Mouse (Mus musculus): ENCODE results near the gene Lrfn3.

The Lrfn3 gene

DNA sequence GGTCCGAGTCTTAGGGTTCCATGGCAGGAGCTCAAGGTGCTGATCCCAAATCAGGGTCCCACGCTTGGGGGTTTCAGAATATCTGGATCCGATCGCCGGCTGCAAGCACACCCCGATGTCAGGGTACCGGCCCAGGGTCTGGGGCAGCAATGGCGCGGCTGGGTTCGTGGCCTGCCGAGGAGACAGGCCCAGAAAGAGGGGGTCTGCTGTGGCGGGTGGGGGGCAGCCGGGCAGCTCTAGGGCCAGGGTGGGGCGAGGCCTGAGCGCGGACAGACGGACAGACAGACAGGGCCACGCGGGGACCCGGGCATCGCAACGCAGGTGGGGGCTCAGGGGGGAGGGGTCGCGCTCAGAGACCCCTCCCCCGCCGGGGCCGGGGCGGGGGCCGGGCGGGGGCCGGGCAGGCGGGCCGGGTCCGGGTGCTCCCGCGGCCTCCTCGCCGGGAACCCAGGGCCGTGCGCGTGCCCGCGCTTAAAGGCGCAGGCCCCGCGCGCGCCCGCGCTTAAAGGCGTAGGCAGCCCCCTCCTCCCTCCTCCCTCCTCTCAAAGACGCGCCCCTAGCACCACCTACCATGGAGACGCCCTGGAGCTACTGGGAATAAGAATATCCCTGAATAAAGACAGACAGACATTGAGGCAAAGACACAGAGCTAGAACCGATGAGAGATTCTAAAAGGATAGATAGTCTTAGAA lies at the start of gene Lrfn3:
TSS of gene Lrfn3 (minus strand) at position 121 of the 692 bp plus-strand sequence.
- no peak for DNase-seq (ENCODE audit: low spot score)

GRCm38 (mm10) chr7:30411023-30411422 lies 48.5 kb upstream of the Lrfn3 start:
- DNase-seq (ENCODE audit: low spot score): no peak

DNA sequence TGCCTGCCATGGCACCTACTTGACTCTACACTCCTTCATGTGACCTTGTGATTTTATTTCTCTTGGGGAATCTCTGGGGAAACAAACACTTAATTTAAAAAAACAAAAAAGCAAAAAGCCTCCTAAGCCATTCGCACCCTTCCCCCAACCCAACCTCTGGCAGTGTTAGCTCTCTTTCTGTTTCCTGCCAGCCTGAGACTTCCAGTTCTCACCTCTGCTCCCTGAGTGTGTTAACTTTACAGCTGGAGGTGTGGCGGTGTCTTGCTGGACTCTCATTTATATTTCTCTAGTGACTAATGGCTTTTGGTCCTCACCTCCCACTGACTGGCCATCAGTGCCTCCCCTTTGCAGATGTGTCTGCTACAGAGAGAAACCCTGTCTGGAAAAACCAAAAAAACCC lies 47.2 kb upstream of the Lrfn3 start:
- DNase-seq (ENCODE audit: low spot score): no peak

DNA sequence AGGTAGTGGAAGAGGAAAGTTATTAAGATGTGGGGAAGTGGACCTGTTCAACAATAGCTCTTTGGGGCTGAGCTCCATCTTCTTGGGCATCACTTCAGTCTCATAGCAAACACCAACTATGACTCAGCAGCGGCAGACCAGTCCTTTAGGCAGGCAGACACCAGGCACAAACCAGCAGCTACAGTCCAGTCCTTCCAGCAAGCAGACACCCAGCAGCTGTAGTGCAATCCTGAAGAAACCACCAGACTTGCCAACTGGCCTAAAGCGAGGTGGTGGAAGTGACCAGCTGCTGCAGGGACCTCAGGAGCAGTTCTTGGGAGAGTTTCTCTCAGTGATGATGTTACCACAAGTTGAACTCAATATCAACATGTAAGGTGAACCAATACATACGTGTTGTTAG lies 46.1 kb upstream of the Lrfn3 start:
- no peak for DNase-seq (ENCODE audit: low spot score)

DNA sequence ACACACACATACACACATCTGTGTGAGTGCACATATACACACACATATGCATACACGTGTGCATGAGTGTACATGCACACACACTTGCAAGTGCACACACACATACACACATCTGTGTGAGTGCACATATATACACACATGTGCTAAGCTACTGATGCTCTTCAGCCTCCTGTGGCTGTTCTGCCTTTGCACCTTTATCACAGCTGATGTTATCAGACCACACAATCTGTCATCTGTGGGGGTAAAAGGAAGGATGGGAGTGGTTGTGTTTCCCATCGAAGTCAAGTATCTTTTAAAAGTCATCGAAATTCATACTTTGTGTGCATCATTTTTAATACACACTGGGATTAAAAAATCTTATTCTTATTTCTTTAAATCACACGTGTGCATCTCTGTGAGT lies 39.8 kb upstream of the Lrfn3 start:
- no peak for DNase-seq (ENCODE audit: low spot score)

DNA sequence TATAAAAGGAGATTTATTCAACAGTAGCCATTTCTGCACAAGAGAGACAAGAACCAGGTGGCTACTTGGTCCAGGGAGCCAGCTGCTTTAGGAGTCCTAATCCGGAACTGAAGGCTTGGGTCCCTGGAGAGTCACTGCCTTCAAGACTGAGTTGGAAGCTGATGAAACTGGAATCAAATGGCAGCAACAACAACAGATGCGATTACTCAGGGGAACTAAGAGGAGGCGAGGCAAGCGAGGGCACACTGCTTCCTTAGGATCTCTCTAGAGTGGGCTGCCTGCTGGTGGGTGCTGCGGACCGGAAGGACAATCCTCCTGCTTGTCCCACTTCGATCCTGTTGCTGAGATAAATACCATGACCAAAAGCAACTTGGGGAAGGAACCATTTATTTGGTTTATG lies 37.1 kb upstream of the Lrfn3 start:
- DNase-seq (ENCODE audit: low spot score): no peak

- no peak for DNase-seq (ENCODE audit: low spot score)
Observed at GRCm38 (mm10) chr7:30394871-30395270, 32.3 kb upstream of the Lrfn3 start.

DNA sequence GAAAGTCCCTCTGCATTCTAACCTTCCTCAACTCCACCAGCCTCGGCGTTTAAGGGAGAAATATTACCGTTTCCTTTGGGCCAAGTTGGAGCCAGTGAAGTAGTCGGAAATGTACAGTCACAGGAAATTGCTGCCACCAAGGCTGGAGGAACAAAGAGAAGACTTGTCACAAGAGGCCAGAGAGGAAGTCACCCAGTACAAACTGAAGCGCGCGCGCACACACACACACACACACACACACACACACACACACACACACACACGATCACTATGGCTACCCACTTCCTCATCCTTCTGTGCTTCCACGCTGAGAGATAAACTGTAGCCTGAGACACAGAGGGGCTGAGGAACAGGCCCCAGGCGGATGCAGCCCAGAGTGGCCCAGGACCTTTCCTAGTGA lies 31.8 kb upstream of the Lrfn3 start:
- DNase-seq (ENCODE audit: low spot score): no peak

DNA sequence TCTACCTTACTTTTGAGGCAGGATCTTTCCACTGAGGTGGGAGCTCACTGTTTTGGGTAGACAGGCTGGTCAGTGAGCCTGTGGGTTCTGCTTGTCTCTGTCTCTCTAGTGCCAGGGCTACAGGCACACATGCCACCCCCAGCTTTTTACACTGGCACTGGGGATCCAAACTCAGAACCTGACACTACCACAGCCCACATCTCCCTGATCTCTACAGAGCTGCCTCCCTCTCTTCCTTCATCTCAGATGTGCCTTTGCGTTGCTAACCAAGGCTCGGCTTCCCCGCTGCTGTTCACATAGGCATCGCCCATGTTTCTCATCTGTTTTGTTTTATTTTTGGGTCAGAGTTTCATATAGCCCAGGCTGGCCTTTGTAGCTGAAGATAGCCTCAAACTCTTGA lies 31.1 kb upstream of the Lrfn3 start:
- DNase-seq (ENCODE audit: low spot score): no peak

GRCm38 (mm10) chr7:30392746-30393520 lies 30.4 kb upstream of the Lrfn3 start:
- DNase-seq (ENCODE audit: low spot score): no peak

DNA sequence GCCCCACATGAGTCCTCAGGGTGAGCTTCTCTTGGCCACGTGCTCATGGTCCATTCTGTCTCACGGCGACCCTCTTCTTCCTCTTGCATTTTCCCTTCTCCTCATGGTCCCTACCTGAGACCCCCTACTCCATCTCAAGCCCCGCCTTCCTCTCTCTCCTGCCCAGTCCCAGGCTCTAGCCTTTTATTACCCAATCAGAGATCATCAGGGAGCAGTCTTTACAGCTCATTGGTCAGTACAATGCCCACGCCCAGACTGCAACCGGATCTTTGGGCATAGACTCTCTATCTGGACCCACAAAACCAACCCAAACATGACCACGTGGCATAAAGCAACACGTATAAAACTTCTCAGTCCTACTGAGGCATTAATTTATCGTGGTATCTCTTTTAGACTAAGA lies 21.5 kb upstream of the Lrfn3 start:
- DNase-seq (ENCODE audit: low spot score): no peak

GRCm38 (mm10) chr7:30380061-30380460 lies 17.5 kb upstream of the Lrfn3 start:
- DNase-seq (ENCODE audit: low spot score): no peak

- peak; percentile 84 for DNase-seq (ENCODE audit: low spot score)
Observed at GRCm38 (mm10) chr7:30373501-30373962, 11.0 kb upstream of the Lrfn3 start.

GRCm38 (mm10) chr7:30367466-30367865 lies 4.9 kb upstream of the Lrfn3 start:
- no peak for DNase-seq (ENCODE audit: low spot score)

- DNase-seq (ENCODE audit: low spot score): no peak
Observed at GRCm38 (mm10) chr7:30363344-30363738, 769 bp upstream of the Lrfn3 start.

DNA sequence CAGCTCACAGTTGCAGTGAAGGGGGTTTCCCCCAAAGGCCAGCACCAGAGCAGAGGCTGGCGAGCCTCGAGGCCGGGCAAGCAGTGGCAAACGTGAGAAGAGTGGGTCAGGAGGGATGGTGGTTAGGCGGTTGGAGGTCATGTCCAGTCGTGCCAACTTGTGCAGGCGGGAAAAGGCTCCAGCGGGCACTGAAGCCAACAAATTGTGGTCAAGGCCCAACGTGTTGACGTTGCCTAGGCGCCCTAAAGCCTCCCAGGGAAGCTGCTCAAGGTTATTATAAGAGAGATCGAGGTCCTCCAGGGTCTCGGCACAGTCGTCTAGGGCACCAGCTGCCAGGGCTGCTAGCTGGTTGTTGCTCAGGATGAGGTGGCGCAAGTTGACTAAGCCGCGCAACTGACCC lies 2.5 kb downstream of the Lrfn3 start:
- DNase-seq (ENCODE audit: low spot score): no peak

- DNase-seq (ENCODE audit: low spot score): no peak
Observed at GRCm38 (mm10) chr7:30359276-30359865, 3.2 kb downstream of the Lrfn3 start.

- DNase-seq (ENCODE audit: low spot score): no peak
Observed at GRCm38 (mm10) chr7:30358378-30359186, 4.0 kb downstream of the Lrfn3 start.

DNA sequence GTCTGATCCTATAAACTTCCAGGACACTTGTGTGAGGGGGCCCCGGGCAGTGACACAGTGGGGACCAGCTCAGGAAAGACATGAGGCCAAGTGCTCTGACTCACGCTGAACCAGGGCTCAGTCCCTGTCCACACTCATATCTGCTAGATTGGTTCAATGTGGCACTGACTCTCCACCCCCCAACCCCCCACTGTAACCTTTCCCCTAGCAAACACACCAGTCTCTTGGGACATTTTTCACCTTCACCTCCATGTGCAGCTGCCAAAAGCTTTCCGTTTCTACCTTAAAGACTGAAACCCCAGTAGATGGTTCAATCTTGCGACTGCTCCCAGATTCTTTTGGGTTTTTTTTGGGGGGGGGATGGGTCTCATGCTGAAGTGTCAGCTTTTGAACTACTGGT lies 8.5 kb downstream of the Lrfn3 start:
- DNase-seq (ENCODE audit: low spot score): no peak

- peak; percentile 49 for DNase-seq (ENCODE audit: low spot score)
Observed at GRCm38 (mm10) chr7:30353279-30353822, 9.2 kb downstream of the Lrfn3 start.

DNA sequence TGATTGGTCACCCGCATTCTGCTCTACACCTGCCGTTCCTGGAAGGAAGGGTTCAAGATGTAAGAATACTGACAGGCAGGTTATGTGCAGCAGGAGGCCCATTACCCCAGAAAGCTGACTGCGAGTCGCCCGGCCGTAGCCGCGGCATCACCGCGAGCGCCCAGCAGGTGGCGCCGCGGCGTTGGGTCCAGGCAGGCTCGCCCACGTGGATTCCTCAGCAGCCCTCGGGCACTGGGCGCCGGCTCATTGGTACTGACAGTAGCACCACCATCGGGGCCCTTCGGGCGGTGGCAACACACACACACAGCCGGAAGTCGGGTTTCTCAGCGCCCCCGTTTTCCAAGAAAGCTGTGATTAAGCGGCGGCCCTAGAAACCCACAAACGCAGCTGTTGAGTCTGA lies 14.7 kb downstream of the Lrfn3 start:
- DNase-seq (ENCODE audit: low spot score): peak; percentile 41
